Mouse (Mus musculus) stomach, postnatal 0 days (tissue): ENCODE data around the gene Cpne5.

Source experiments
- CTCF ChIP-seq: IDR thresholded peaks from 2 replicates; pipeline ENCODE4 v1.5.1; 2016; ENCODE audit warnings: antibody characterized with exemption, low read depth, mild to moderate bottlenecking, moderate library complexity
- EP300 ChIP-seq: optimal IDR thresholded peaks from 2 replicates; pipeline ENCODE3; 2016; ENCODE audit warnings: antibody characterized with exemption

DNA sequence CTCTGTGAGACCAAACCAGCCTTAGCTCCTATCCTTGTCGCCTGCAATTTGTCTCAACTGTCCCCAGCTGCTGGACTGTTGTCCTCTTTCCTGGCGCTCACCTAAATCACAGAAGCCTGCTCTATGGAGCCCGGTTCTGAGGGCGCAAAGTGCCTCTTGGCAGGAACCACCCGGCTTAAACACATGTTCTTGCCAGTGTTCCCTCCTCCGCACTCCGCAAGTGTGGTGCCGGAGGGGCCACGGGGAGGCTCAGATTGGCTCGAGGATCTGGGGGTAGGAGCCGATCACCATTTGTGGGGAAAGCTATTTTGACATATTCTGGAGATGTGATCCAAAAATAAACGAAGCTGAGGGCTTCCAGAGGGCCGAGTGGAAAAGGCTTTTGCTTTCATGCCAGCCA lies 9.9 kb upstream of the Cpne5 start:
- TF ChIP-seq EP300: no peak
- no peak for TF ChIP-seq CTCF
